Mouse (Mus musculus): ENCODE results near the gene Snrpa1. TPM values are rescaled to one million over a fixed set of nuclear protein-coding genes. Genes with fewer than 3 reads are reported as not detected.

The Snrpa1 gene
- total RNA-seq, 2 experiments from 2014 or later: 24.2 to 33.0 TPM

- peak; percentile 42; the same call in 1 of the 2 replicates for ATAC-seq (replicated peaks; ENCODE audit: low FRiP score, poor library complexity, severe bottlenecking)
Measured at GRCm38 (mm10) chr7:66109855-66110635, 51.2 kb downstream of the Snrpa1 start.

- ATAC-seq (replicated peaks; ENCODE audit: low FRiP score, poor library complexity, severe bottlenecking): peak; percentile 23; the same call in 1 of the 2 replicates
Measured at GRCm38 (mm10) chr7:66110636-66111112, 51.9 kb downstream of the Snrpa1 start.

GRCm38 (mm10) chr7:66111211-66111610 lies 52.4 kb downstream of the Snrpa1 start:
- no peak for ATAC-seq (replicated peaks; ENCODE audit: low FRiP score, poor library complexity, severe bottlenecking)

GRCm38 (mm10) chr7:66113561-66113960 lies 54.8 kb downstream of the Snrpa1 start:
- ATAC-seq (replicated peaks; ENCODE audit: low FRiP score, poor library complexity, severe bottlenecking): no peak

- no peak for ATAC-seq (replicated peaks; ENCODE audit: low FRiP score, poor library complexity, severe bottlenecking)
Measured at GRCm38 (mm10) chr7:66115821-66116343, 57.1 kb downstream of the Snrpa1 start.

GRCm38 (mm10) chr7:66116906-66117482 lies 58.2 kb downstream of the Snrpa1 start:
- no peak for ATAC-seq (replicated peaks; ENCODE audit: low FRiP score, poor library complexity, severe bottlenecking)

- ATAC-seq (replicated peaks; ENCODE audit: low FRiP score, poor library complexity, severe bottlenecking): no peak
Measured at GRCm38 (mm10) chr7:66118046-66118445, 59.2 kb downstream of the Snrpa1 start.

GRCm38 (mm10) chr7:66118796-66119195 lies 60.0 kb downstream of the Snrpa1 start:
- ATAC-seq (replicated peaks; ENCODE audit: low FRiP score, poor library complexity, severe bottlenecking): no peak

- ATAC-seq (replicated peaks; ENCODE audit: low FRiP score, poor library complexity, severe bottlenecking): no peak
Measured at GRCm38 (mm10) chr7:66120139-66120538, 61.3 kb downstream of the Snrpa1 start.

- ATAC-seq (replicated peaks; ENCODE audit: low FRiP score, poor library complexity, severe bottlenecking): no peak
Measured at GRCm38 (mm10) chr7:66120702-66121396, 62.0 kb downstream of the Snrpa1 start.

Other genes starting within 250 kb of the Snrpa1 start
- gene Pcsk6, start 197.3 kb upstream of the Snrpa1 start, total RNA-seq (2015; ENCODE audit: low replicate concordance): not detected in 2 replicates
- not detected in 2 replicates for gene Pcsk6, start 197.3 kb upstream of the Snrpa1 start, total RNA-seq (2017; ENCODE audit: low replicate concordance)
- not detected in 2 replicates for gene Gm45213, start 15.4 kb upstream of the Snrpa1 start, total RNA-seq (2015; ENCODE audit: low replicate concordance)
- gene Gm45213, start 15.4 kb upstream of the Snrpa1 start, total RNA-seq (2017; ENCODE audit: low replicate concordance): not detected in 2 replicates
- 27.7 and 28.0 TPM in 2 replicates for gene Selenos, start 20.6 kb downstream of the Snrpa1 start, total RNA-seq (2015; ENCODE audit: low replicate concordance)
- gene Selenos, start 20.6 kb downstream of the Snrpa1 start, total RNA-seq (2017; ENCODE audit: low replicate concordance): 14.8 and 15.1 TPM in 2 replicates
- gene Chsy1, start 50.5 kb downstream of the Snrpa1 start, total RNA-seq (2015; ENCODE audit: low replicate concordance): 6.7 and 8.5 TPM in 2 replicates
- 7.8 and 11.7 TPM in 2 replicates for gene Chsy1, start 50.5 kb downstream of the Snrpa1 start, total RNA-seq (2017; ENCODE audit: low replicate concordance)

Measured in erythroblast, adult 5-6 weeks (primary cell).